28 mouse cellular contexts compared by ENCODE assay signal in genomic region chr7:46327896-46328295, GRCm38 (mm10). TPM values are rescaled to one million over a fixed set of nuclear protein-coding genes. Genes with fewer than 3 reads are reported as not detected.
DNase-seq lines count a peak whose midpoint lies in the region; TF ChIP-seq lines count a peak whose summit lies in the region.
"Had no signal": no experiment of that assay in that cellular context is flagged by ENCODE, and none has a peak within 500 bp of the region (broad histone marks: within the 10 kb centered on the region; RNA-seq: fewer than 3 reads in every experiment).

No protein-coding gene starts in this region.

- TF ChIP-seq CTCF in cortical plate, adult 2 months (IDR thresholded peaks at IDR 0.05; ENCODE audit: extremely low read depth, insufficient read depth, low read length): no peak
- no peak for TF ChIP-seq CTCF in cerebellum, adult 2 months (IDR thresholded peaks at IDR 0.05; ENCODE audit: borderline replicate concordance, insufficient read depth, low read depth, low read length)

- WGBS in cerebellum, adult 2 months: 75% methylated on average over 4 of the region's 4 CpGs

- no peak overlapping the region for H3K4me3 ChIP-seq in cortical plate, adult 2 months (ENCODE audit: insufficient read depth, low read length)
- no peak overlapping the region for H3K4me3 ChIP-seq in cerebellum, adult 2 months (replicated peaks; ENCODE audit: insufficient read depth, low read depth, low read length)
- H3K4me3 ChIP-seq: heart, embryonic 12.5 days; heart, embryonic 15.5 days; hindbrain, embryonic 10.5 days; hindbrain, embryonic 13.5 days; intestine, embryonic 15.5 days had no signal

- no peak overlapping the region for H3K27ac ChIP-seq in cortical plate, adult 2 months (ENCODE audit: insufficient read depth, low read length)
- H3K27ac ChIP-seq in cerebellum, adult 2 months (ENCODE audit: insufficient read depth, low read length): no peak overlapping the region
- H3K27ac ChIP-seq: heart, embryonic 15.5 days; hindbrain, embryonic 10.5 days; hindbrain, embryonic 13.5 days; intestine, embryonic 15.5 days had no signal

- peak; percentile 15 to 51 for DNase-seq in frontal cortex, adult 2 months (ENCODE audit: extremely low spot score in 1 of 2, low spot score in 1 of 2)
- DNase-seq in frontal cortex, postnatal 10 days (ENCODE audit: low spot score in 2 of 2): no peak
- peak; percentile 51 for DNase-seq in right cerebral cortex, adult 18-20 months
- no peak for DNase-seq in right cerebral cortex, postnatal 25 days
- DNase-seq in cerebellum, adult 2 months: no peak
- DNase-seq: adrenal gland, postnatal 10 days; adrenal gland, postnatal 36 days; B cell, adult 2 months; cerebellum, adult 11 months; cerebellum, adult 8-10 months; cerebellum, postnatal 10 days; cerebellum, postnatal 36 days; forebrain, postnatal 0 days; gastrocnemius, postnatal 25 days; heart, adult 18-20 months; heart, postnatal 10 days; heart, postnatal 36 days had no signal

- no peaks in the 10 kb centered on the region for H3K27me3 ChIP-seq in cerebellum, adult 2 months (ENCODE audit: control insufficient read depth, insufficient read depth, low read length)
- H3K27me3 ChIP-seq: heart, embryonic 15.5 days; intestine, embryonic 15.5 days; Patski had no signal

- peak; percentile 41; the same call in 1 of the 2 replicates for TF ChIP-seq POLR2A in cortical plate, adult 2 months (IDR thresholded peaks at IDR 0.05; ENCODE audit: extremely low read depth, insufficient read depth, low read length)
- no peak for TF ChIP-seq POLR2A in cerebellum, adult 2 months (IDR thresholded peaks at IDR 0.05; ENCODE audit: borderline replicate concordance, insufficient read depth, low read length)

- H3K4me1 ChIP-seq in cortical plate, adult 2 months (ENCODE audit: control insufficient read depth, insufficient read depth, low read length): no peaks in the 10 kb centered on the region
- no peaks in the 10 kb centered on the region for H3K4me1 ChIP-seq in cerebellum, adult 2 months (ENCODE audit: control insufficient read depth, insufficient read depth, low read length)
- H3K4me1 ChIP-seq: heart, embryonic 12.5 days; heart, embryonic 15.5 days; hindbrain, embryonic 10.5 days; hindbrain, embryonic 13.5 days; intestine, embryonic 15.5 days had no signal

RNA-seq across cellular contexts. Expression of gene Myod1, which starts 48.4 kb away (rescaled TPM):
- 0.06 and 0.36 TPM in 2 replicates for polyA plus RNA-seq in frontal cortex, adult 2 months (2012; rRNA removed)
- polyA plus RNA-seq in cortical plate, adult 2 months (2012; rRNA removed): 0.10 and 0.25 TPM in 2 replicates
- 0.08 TPM in 1 of 2 replicates, not detected in the other for polyA plus RNA-seq in cerebellum, adult 2 months (2012; rRNA removed)
- polyA plus RNA-seq: forebrain, embryonic 11.5 days; forebrain, embryonic 14.5 days; forebrain, postnatal 0 days; G1E; gonadal fat pad, adult 2 months; Patski had no signal

Comparison
In these comparisons a context has a peak if more than half of its experiments do, and no peak if none do; other contexts are left out.
1. DNase-seq: peak in frontal cortex, adult 2 months (2 of 2) and right cerebral cortex, adult 18-20 months (single experiment); none in frontal cortex, postnatal 10 days (0 of 2), right cerebral cortex, postnatal 25 days (single experiment) and cerebellum, adult 2 months (0 of 2).